Mouse (Mus musculus) small intestine, adult 10 weeks (tissue): ENCODE measurements around the gene Zfp317. TPM values are rescaled to one million over a fixed set of nuclear protein-coding genes. Genes with fewer than 3 reads are reported as not detected.

Source experiments
- polyA plus RNA-seq: library from polyadenylated mRNA; stranded (reverse); fragments of 350-450 nt; fragmentation: Illumina TruSeq; extraction: RNeasy Lipid Tissue Mini Kit (QIAGEN cat#74804); gene quantifications from one replicate; pipeline ENCODE4 v1.2.3, GENCODE M21; 2014; ENCODE audit warnings: low replicate concordance

The Zfp317 gene
- 33.4 TPM for polyA plus RNA-seq

DNA sequence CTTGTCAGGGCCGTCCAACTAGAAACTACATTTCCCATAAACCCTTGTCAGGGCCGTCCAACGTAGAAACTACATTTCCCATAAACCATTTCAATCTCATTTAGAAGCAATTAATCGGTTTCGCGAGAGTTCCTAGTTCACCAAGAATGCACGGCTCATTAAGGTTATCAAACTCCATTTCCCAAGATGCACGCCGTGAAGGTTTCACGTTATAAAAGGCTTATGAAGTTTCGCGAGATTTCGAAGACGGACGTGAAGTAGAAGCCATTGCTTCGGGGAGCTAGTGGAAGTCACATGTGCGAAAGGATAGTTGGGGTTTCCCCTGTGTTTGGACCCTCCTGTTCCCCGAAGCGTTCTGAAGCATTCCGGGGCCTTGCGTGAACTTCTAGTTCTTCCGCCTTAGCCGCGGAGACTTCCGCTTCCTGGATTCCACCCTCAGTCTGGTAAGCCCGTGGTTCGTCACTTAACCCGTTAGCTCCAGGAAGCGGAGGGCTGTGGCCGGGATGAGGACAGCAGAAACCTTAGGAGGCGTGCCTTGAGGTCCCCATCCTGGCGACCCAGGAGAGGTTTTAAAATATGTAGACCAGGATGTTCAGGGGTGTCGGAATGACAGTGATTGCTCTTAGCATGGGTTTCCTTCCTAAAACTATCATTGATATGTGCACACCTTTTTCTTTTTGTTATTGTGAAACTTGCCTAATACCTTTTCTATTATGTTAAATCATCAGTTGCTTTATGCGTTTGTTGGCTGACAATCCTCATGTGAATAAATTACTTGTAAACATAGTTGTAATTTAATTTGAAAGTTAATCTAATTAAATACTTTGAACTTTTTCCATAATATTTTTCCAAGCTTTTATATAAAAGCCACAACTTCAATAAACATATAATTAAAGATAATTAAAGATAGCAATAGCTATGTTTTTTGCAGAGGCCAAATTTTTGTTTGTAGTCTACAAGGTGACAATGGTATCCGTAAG lies at the start of gene Zfp317:
Gene Zfp317 (plus strand): TSS at position 260 of the 980 bp plus-strand sequence.

DNA sequence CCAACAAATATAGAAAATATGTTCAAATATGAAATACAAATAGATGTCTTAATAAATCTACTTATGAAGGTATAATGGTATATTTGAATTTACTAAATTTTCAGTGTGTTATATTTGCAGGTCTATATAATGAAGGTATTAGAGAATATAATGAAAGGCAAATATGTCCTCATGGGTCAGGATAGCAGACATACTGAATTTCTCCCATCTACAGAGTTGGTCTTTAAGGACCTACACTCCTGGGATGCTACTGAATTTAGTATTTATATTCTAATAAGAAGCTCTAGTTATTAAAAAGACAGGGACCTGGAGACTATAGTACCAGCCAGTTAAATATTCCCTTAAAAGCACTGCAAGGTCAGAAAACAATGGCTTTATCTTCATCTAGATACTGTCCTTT lies 39.6 kb upstream of the Zfp317 start, which contains the start of gene Olfr855:
Gene Olfr855 (plus strand): TSS at position 301 of the 400 bp plus-strand sequence.

Other genes starting within 250 kb of the Zfp317 start
- gene Olfr847, start 243.4 kb upstream of the Zfp317 start, polyA plus RNA-seq = not detected
- not detected for gene Olfr849, start 181.8 kb upstream of the Zfp317 start, polyA plus RNA-seq
- not detected for gene Olfr850, start 143.9 kb upstream of the Zfp317 start, polyA plus RNA-seq
- not detected for gene Olfr851, start 128.8 kb upstream of the Zfp317 start, polyA plus RNA-seq
- gene Olfr853, start 81.0 kb upstream of the Zfp317 start, polyA plus RNA-seq = not detected
- not detected for gene Olfr854, start 54.7 kb upstream of the Zfp317 start, polyA plus RNA-seq
- not detected for gene Olfr855, start 39.5 kb upstream of the Zfp317 start, polyA plus RNA-seq
- gene Olfr857, start 87.3 kb downstream of the Zfp317 start, polyA plus RNA-seq = not detected
- not detected for gene Olfr58, start 158.2 kb downstream of the Zfp317 start, polyA plus RNA-seq
- gene Olfr859, start 182.8 kb downstream of the Zfp317 start, polyA plus RNA-seq = not detected
- not detected for gene Olfr860, start 227.6 kb downstream of the Zfp317 start, polyA plus RNA-seq